Mouse (Mus musculus) spleen, adult 2 months (tissue): Measurements from ENCODE around the gene Fmo1.

Experiments
- CTCF ChIP-seq: fragments of 200-500 bp; IDR thresholded peaks from 2 replicates; pipeline ENCODE4 v1.5.1; 2011; ENCODE audit warnings: mild to moderate bottlenecking, inconsistent platforms; ENCODE audit not compliant: insufficient read depth, insufficient read length, insufficient replicate concordance; ENCODE audit errors: extremely low read depth
- POLR2A ChIP-seq: fragments of 200-500 bp; IDR thresholded peaks from 2 replicates; pipeline ENCODE4 v1.6.1; 2011; ENCODE audit warnings: low read depth, low read length, inconsistent platforms

- TF ChIP-seq CTCF (no peak), POLR2A (no peak)
Measured at GRCm38 (mm10) chr1:162891980-162892451, 25.6 kb upstream of the Fmo1 start.
